Mouse (Mus musculus): Measurements from ENCODE around the gene Stat3. TPM values are rescaled to one million over a fixed set of nuclear protein-coding genes. Genes with fewer than 3 reads are reported as not detected.
A peak's percentile ranks its signal among the peaks of the same experiment; 100 is the strongest.

Stat3 gene
- total and polyA plus RNA-seq, 3 experiments = 25.7 to 249 (median 64.7) TPM

DNA sequence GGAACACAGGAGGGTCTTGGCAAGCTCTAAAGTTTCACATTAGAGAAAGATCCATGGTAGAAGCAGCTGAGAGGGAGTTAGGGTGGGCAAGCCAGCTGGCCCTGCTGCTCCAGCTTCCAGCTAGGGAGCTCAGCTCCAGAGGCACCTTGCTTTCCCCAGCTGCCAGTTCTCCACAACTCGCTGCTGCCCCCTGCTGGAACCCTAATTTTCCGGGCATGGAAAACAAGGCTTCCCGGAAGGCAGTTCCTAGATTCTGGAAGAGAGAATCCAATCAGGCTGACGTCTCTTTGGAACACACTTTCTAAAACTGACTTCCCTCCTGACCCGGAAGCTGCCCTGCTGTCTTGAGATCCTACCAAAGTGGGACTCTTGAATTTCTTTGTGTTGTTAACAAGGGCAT is 17.9 kb upstream of the Stat3 start (continued):
- TF ChIP-seq ELF1 (IDR thresholded peaks at IDR 0.05; ENCODE audit: low read depth, low read length) (peak; percentile 53), MAZ (IDR thresholded peaks at IDR 0.05; ENCODE audit: low read depth, low read length) (no peak; the same call in 1 of the 2 replicates), BHLHE40 (IDR thresholded peaks at IDR 0.05; ENCODE audit: borderline replicate concordance, low read depth, low read length) (0 out of 2 replicates have a peak, but pooled peaks have one; percentile 1), TBP (IDR thresholded peaks at IDR 0.05; ENCODE audit: low read depth, low read length) (no peak), RAD21 (IDR thresholded peaks at IDR 0.05; ENCODE audit: low read depth, low read length) (peak; percentile 94), MAFK (IDR thresholded peaks at IDR 0.05; ENCODE audit: borderline replicate concordance, low read depth, low read length) (no peak), USF2 (IDR thresholded peaks at IDR 0.05; ENCODE audit: borderline replicate concordance in 1 of 2, insufficient read depth in 1 of 2, low read depth in 1 of 2, low read length in 2 of 2) (no peak), POLR2AphosphoS2 (IDR thresholded peaks at IDR 0.05; ENCODE audit: low read length) (no peak), MYB (IDR thresholded peaks at IDR 0.05; ENCODE audit: low read depth, low read length) (no peak)

GRCm38 (mm10) chr11:100949540-100949939 is 10.2 kb upstream of the Stat3 start:
- no peaks in the 10 kb centered on the region for H3K27me3 ChIP-seq (ENCODE audit: control insufficient read depth in 1 of 2, insufficient read depth in 2 of 2, low read length in 2 of 2)
- DNase-seq (ENCODE audit: low read depth, low spot score) = no peak
- H3K27ac ChIP-seq (ENCODE audit: control insufficient read depth, low read depth, low read length) = no peak overlapping the region
- no peak overlapping the region for H3K4me3 ChIP-seq (ENCODE audit: control insufficient read depth in 1 of 2, insufficient read depth in 1 of 2, low read depth in 2 of 2, low read length in 2 of 2)
- H3K4me1 ChIP-seq (ENCODE audit: control insufficient read depth in 1 of 2, insufficient read depth in 2 of 2, low read length in 2 of 2) = peaks cover 0 to 6% of the 10 kb centered on the region in 2 experiments; a peak in 3 of 4 replicates
- no peak overlapping the region for H3K9ac ChIP-seq (ENCODE audit: control insufficient read depth, low read depth, low read length, poor library complexity, severe bottlenecking)
- no peaks in the 10 kb centered on the region for H3K36me3 ChIP-seq (ENCODE audit: control insufficient read depth in 1 of 2, insufficient read depth in 2 of 2, low read length in 2 of 2)
- no peaks in the 10 kb centered on the region for H3K79me2 ChIP-seq (ENCODE audit: control insufficient read depth, insufficient read depth, low read length, poor library complexity)
- no peaks in the 10 kb centered on the region for H3K9me3 ChIP-seq (replicated peaks; ENCODE audit: insufficient read depth, low read length)
- TF ChIP-seq GATA1 (IDR thresholded peaks at IDR 0.05; ENCODE audit: low read depth, low read length) (no peak), BHLHE40 (IDR thresholded peaks at IDR 0.05; ENCODE audit: borderline replicate concordance, low read depth, low read length) (no peak), EP300 (IDR thresholded peaks at IDR 0.05; ENCODE audit: low read depth in 1 of 2, low read length in 2 of 2) (no peak), MEF2A (IDR thresholded peaks at IDR 0.05; ENCODE audit: extremely low read depth, insufficient replicate concordance, low read depth, low read length, poor library complexity, severe bottlenecking) (no peak), POLR2AphosphoS5 (IDR thresholded peaks at IDR 0.05; ENCODE audit: borderline replicate concordance, low read depth, low read length) (no peak), ETS1 (IDR thresholded peaks at IDR 0.05; ENCODE audit: low read depth, low read length) (no peak), RAD21 (IDR thresholded peaks at IDR 0.05; ENCODE audit: low read depth, low read length) (peak; percentile 45), USF1 (IDR thresholded peaks at IDR 0.05; ENCODE audit: low read depth, low read length) (no peak), TBP (IDR thresholded peaks at IDR 0.05; ENCODE audit: low read depth, low read length) (no peak), CTCF (IDR thresholded peaks at IDR 0.05 in 2 of 3, conservative IDR thresholded peaks at IDR 0.05 in 1 of 3; ENCODE audit: control insufficient read depth in 1 of 3, insufficient read depth in 1 of 3, low read depth in 2 of 3, low read length in 3 of 3, poor library complexity in 1 of 3, severe bottlenecking in 1 of 3) (peak; percentile 3 to 62 (median 16); a peak in 2 of 6 replicates), ZNF384 (IDR thresholded peaks at IDR 0.05; ENCODE audit: low read depth, low read length) (0 out of 2 replicates have a peak, but pooled peaks have one; percentile 21), MYC (IDR thresholded peaks at IDR 0.05; ENCODE audit: low read depth, low read length) (peak; percentile 73; the same call in 1 of the 2 replicates), ZC3H11A (IDR thresholded peaks at IDR 0.05; ENCODE audit: low read depth, low read length) (peak; percentile 58), USF2 (IDR thresholded peaks at IDR 0.05; ENCODE audit: borderline replicate concordance in 1 of 2, insufficient read depth in 1 of 2, low read depth in 1 of 2, low read length in 2 of 2) (no peak), POLR2A (IDR thresholded peaks at IDR 0.05; ENCODE audit: control insufficient read depth in 1 of 2, insufficient read depth in 1 of 2, low read depth in 1 of 2, low read length in 2 of 2, poor library complexity in 1 of 2) (no peak), ZKSCAN1 (IDR thresholded peaks at IDR 0.05; ENCODE audit: low read depth, low read length) (no peak), KAT2A (conservative IDR thresholded peaks at IDR 0.05; ENCODE audit: low read depth, low read length) (no peak), SMC3 (IDR thresholded peaks at IDR 0.05; ENCODE audit: low read depth, low read length) (peak; percentile 66), NELFE (IDR thresholded peaks at IDR 0.05; ENCODE audit: low read depth, low read length) (no peak), NRF1 (IDR thresholded peaks at IDR 0.05; ENCODE audit: insufficient read depth, low read depth, low read length, poor library complexity, severe bottlenecking) (no peak)

All from MEL (cell line).